Comparison of ENCODE assay signal across 8 mouse cellular contexts in genomic region chr19:8991245-8991870, GRCm38 (mm10). TPM values are rescaled to one million over a fixed set of nuclear protein-coding genes. Genes with fewer than 3 reads are reported as not detected.
DNase-seq lines count a peak whose midpoint lies in the region; ATAC-seq and TF ChIP-seq lines count a peak whose summit lies in the region.

No protein-coding gene starts in this region.

- no peaks in the 10 kb centered on the region for H3K36me3 ChIP-seq in lung, embryonic 14.5 days (ENCODE audit: insufficient read depth)
- H3K36me3 ChIP-seq in embryonic facial prominence, embryonic 14.5 days (ENCODE audit: control insufficient read depth, insufficient read depth, low read length) = no peaks in the 10 kb centered on the region
- H3K36me3 ChIP-seq in myocyte (ENCODE audit: control insufficient read depth, insufficient read depth) = no peaks in the 10 kb centered on the region

- peaks cover 27% of the 10 kb centered on the region for H3K4me1 ChIP-seq in lung, embryonic 14.5 days (ENCODE audit: insufficient read depth)
- H3K4me1 ChIP-seq in embryonic facial prominence, embryonic 14.5 days (ENCODE audit: control insufficient read depth, insufficient read depth, low read length) = peaks cover 62% of the 10 kb centered on the region

- H3ac ChIP-seq in myocyte (ENCODE audit: control insufficient read depth, insufficient read length) = peak overlapping the region; percentile 71

- no peaks in the 10 kb centered on the region; the same call in 1 of the 2 replicates for H3K27me3 ChIP-seq in lung, embryonic 14.5 days (ENCODE audit: insufficient read depth, low read length)
- H3K27me3 ChIP-seq in embryonic facial prominence, embryonic 14.5 days (replicated peaks; ENCODE audit: control insufficient read depth, insufficient read depth, low read length) = no peaks in the 10 kb centered on the region
- H3K27me3 ChIP-seq in myocyte (ENCODE audit: control insufficient read depth, insufficient read depth, insufficient read length) = no peaks in the 10 kb centered on the region

- no peaks in the 10 kb centered on the region for H3K9me3 ChIP-seq in lung, embryonic 14.5 days (ENCODE audit: low read depth, low read length)
- H3K9me3 ChIP-seq in embryonic facial prominence, embryonic 14.5 days (ENCODE audit: control insufficient read depth, low read length) = no peaks in the 10 kb centered on the region

- peak overlapping the region; percentile 73 for H3K4me3 ChIP-seq in lung, embryonic 14.5 days (ENCODE audit: low read depth, low read length)
- H3K4me3 ChIP-seq in embryonic facial prominence, embryonic 14.5 days (ENCODE audit: low read depth, low read length) = peak overlapping the region; percentile 92
- peak overlapping the region; percentile 92 for H3K4me3 ChIP-seq in myocyte

- H3K27ac ChIP-seq in lung, embryonic 14.5 days (ENCODE audit: low read depth) = peak overlapping the region; percentile 91
- H3K27ac ChIP-seq in embryonic facial prominence, embryonic 14.5 days (replicated peaks; ENCODE audit: low read depth, low read length) = peak overlapping the region; percentile 99

- 56% methylated on average over 4 of the region's 4 CpGs for WGBS in lung, embryonic 14.5 days
- 48% methylated on average over 4 of the region's 4 CpGs for WGBS in embryonic facial prominence, embryonic 14.5 days

- peak overlapping the region; percentile 32; the same call in 1 of the 2 replicates for H3K9ac ChIP-seq in lung, embryonic 14.5 days
- peak overlapping the region; percentile 96 for H3K9ac ChIP-seq in embryonic facial prominence, embryonic 14.5 days (ENCODE audit: low read depth, low read length)

- H3K4me2 ChIP-seq in lung, embryonic 14.5 days = peak overlapping the region; percentile 87
- H3K4me2 ChIP-seq in embryonic facial prominence, embryonic 14.5 days (ENCODE audit: low read depth, low read length) = peak overlapping the region; percentile 81
- H3K4me2 ChIP-seq in myocyte (ENCODE audit: low read depth) = peak overlapping the region; percentile 100

- H3K79me2 ChIP-seq in myocyte (ENCODE audit: control insufficient read depth, insufficient read depth) = peaks cover 70% of the 10 kb centered on the region

- DNase-seq in lung, embryonic 14.5 days = no peak
- no peak for DNase-seq in lung, postnatal 4 days
- no peak for DNase-seq in embryonic facial prominence, embryonic 14.5 days (ENCODE audit: low spot score)
- DNase-seq in induced T-regulatory cell, adult 2 months (ENCODE audit: low read depth) = peak; percentile 60
- DNase-seq in thymus, postnatal 0 days (ENCODE audit: low spot score) = no peak
- DNase-seq in layer of hippocampus, postnatal 25 days (ENCODE audit: extremely low spot score in 1 of 2, low spot score in 1 of 2) = no peak
- DNase-seq in adrenal gland, adult 8-10 months = no peak

- TF ChIP-seq POLR2A in myocyte (IDR thresholded peaks at IDR 0.05; ENCODE audit: insufficient read length, low read depth) = no peak

- no peak for ATAC-seq in lung, embryonic 14.5 days (ENCODE audit: insufficient read depth)
- ATAC-seq in embryonic facial prominence, embryonic 14.5 days (ENCODE audit: low read depth) = no peak

- no peak for TF ChIP-seq CTCF in lung, embryonic 14.5 days (IDR thresholded peaks at IDR 0.05; ENCODE audit: low read depth)

TF ChIP-seq in myocyte, 11 proteins besides CTCF, POLR2A, EP300 and RAD21:
- TF ChIP-seq TCF12 (IDR thresholded peaks at IDR 0.05; ENCODE audit: insufficient read depth, poor library complexity, severe bottlenecking) (no peak), CEBPB (IDR thresholded peaks at IDR 0.05; ENCODE audit: insufficient read depth, poor library complexity, severe bottlenecking) (no peak), POLR2AphosphoS2 (IDR thresholded peaks at IDR 0.05; ENCODE audit: insufficient read length, low read depth) (peak; percentile 42)

RNA-seq across cellular contexts. Expression of gene Ahnak, which starts 2.3 kb away (rescaled TPM):
- 14.9 and 15.8 TPM in 2 replicates for polyA plus RNA-seq in lung, embryonic 14.5 days (2014; fragmentation: Nextera tagmentation; extraction: Ambion mirVana)
- polyA plus RNA-seq in embryonic facial prominence, embryonic 14.5 days (2014; fragmentation: Nextera tagmentation; extraction: Ambion mirVana) = 44.8 and 57.6 TPM in 2 replicates
- 93.3 TPM for polyA plus RNA-seq in myocyte (2012; fragmentation: generic; extraction: Trizol)
- polyA plus RNA-seq in thymus, postnatal 0 days (2015; fragmentation: Nextera tagmentation; extraction: Ambion mirVana) = 20.3 and 22.3 TPM in 2 replicates
- 10 to 100 TPM; 14.7 to 15.7 TPM for total RNA-seq in layer of hippocampus, postnatal 25 days (2021)
- 100 to 1,000 TPM; 122 to 227 (median 158) TPM for total RNA-seq in adrenal gland, adult 8-10 months (2022)

RNA-seq across cellular contexts. Expression of gene Eef1g, which starts 24.5 kb away (rescaled TPM):
- polyA plus RNA-seq in lung, embryonic 14.5 days (2014; fragmentation: Nextera tagmentation; extraction: Ambion mirVana) = 480 and 516 TPM in 2 replicates
- polyA plus RNA-seq in embryonic facial prominence, embryonic 14.5 days (2014; fragmentation: Nextera tagmentation; extraction: Ambion mirVana) = 469 and 503 TPM in 2 replicates
- 896 TPM for polyA plus RNA-seq in myocyte (2012; fragmentation: generic; extraction: Trizol)
- polyA plus RNA-seq in thymus, postnatal 0 days (2015; fragmentation: Nextera tagmentation; extraction: Ambion mirVana) = 326 and 340 TPM in 2 replicates
- total RNA-seq in layer of hippocampus, postnatal 25 days (2021) = 100 to 1,000 TPM; 215 to 256 TPM
- 100 to 1,000 TPM; 306 to 355 (median 328) TPM for total RNA-seq in adrenal gland, adult 8-10 months (2022)

RNA-seq across cellular contexts. Expression of gene Tut1, which starts 37.7 kb away (rescaled TPM):
- polyA plus RNA-seq in lung, embryonic 14.5 days (2014; fragmentation: Nextera tagmentation; extraction: Ambion mirVana) = 27.4 and 28.4 TPM in 2 replicates
- 24.7 and 27.8 TPM in 2 replicates for polyA plus RNA-seq in embryonic facial prominence, embryonic 14.5 days (2014; fragmentation: Nextera tagmentation; extraction: Ambion mirVana)
- 24.9 TPM for polyA plus RNA-seq in myocyte (2012; fragmentation: generic; extraction: Trizol)
- 31.2 and 32.4 TPM in 2 replicates for polyA plus RNA-seq in thymus, postnatal 0 days (2015; fragmentation: Nextera tagmentation; extraction: Ambion mirVana)
- 10 to 100 TPM; 19.4 to 20.1 TPM for total RNA-seq in layer of hippocampus, postnatal 25 days (2021)
- 10 to 100 TPM; 22.9 to 31.9 (median 26.8) TPM for total RNA-seq in adrenal gland, adult 8-10 months (2022)

RNA-seq across cellular contexts. Expression of gene Mta2, which starts 49.7 kb away (rescaled TPM):
- 44.0 and 52.1 TPM in 2 replicates for polyA plus RNA-seq in lung, embryonic 14.5 days (2014; fragmentation: Nextera tagmentation; extraction: Ambion mirVana)
- polyA plus RNA-seq in embryonic facial prominence, embryonic 14.5 days (2014; fragmentation: Nextera tagmentation; extraction: Ambion mirVana) = 39.7 and 43.6 TPM in 2 replicates
- polyA plus RNA-seq in myocyte (2012; fragmentation: generic; extraction: Trizol) = 81.5 TPM
- 203 and 214 TPM in 2 replicates for polyA plus RNA-seq in thymus, postnatal 0 days (2015; fragmentation: Nextera tagmentation; extraction: Ambion mirVana)
- total RNA-seq in layer of hippocampus, postnatal 25 days (2021) = 10 to 100 TPM; 51.2 to 58.4 TPM
- total RNA-seq in adrenal gland, adult 8-10 months (2022) = 100 to 1,000 TPM in 2 of 4 experiments, 10 to 100 TPM in 2; 83.4 to 133 (median 102) TPM
